Mouse (Mus musculus) megakaryocyte-erythroid progenitor cell, adult 5-6 weeks (primary cell): ENCODE measurements around the gene Nebl. TPM values are rescaled to one million over a fixed set of nuclear protein-coding genes. Genes with fewer than 3 reads are reported as not detected.

Source experiments
- ATAC-seq: replicated peaks from 2 replicates; pipeline ENCODE4 v1.8.0; 2016; ENCODE audit warnings: mild to moderate bottlenecking, inconsistent platforms; ENCODE audit not compliant: severe bottlenecking, poor library complexity, low FRiP score, low TSS enrichment
- total RNA-seq, 2 experiments: library from RNA; stranded (forward) in 1 of 2; stranded (reverse) in 1 of 2; fragments of 200-1000, 215-1000 nt in 1 of 2; fragments of >200 nt in 1 of 2; fragmentation: Nextera tagmentation in 1 of 2; gene quantifications; 2 replicates each; pipeline ENCODE4 v1.2.3; 2014 to 2017

Gene Nebl
- total RNA-seq, 2 experiments from 2014 or later = 0.28 TPM; not detected in 1

DNA sequence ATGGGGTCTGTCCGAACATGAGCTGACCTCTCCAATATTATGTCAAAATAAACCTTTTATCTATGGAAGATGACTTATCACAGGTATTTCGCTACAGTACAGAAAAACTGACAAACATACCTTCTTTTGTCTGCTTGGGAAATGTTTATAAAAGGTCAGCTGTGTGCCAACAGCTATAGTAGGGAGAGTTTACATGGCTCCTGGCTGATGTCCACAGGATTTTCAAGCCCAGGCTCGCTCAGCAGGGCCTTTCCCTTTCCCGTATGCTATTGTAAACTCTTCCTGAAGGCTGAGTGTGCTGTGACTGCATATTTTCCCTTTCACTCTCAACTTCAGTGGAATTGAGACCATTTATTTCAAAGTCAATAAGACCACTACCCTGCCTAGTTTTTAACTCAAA lies 17.1 kb downstream of the Nebl start:
- ATAC-seq = no peak

GRCm38 (mm10) chr2:17711216-17711615 lies 20.0 kb downstream of the Nebl start:
- ATAC-seq = no peak

DNA sequence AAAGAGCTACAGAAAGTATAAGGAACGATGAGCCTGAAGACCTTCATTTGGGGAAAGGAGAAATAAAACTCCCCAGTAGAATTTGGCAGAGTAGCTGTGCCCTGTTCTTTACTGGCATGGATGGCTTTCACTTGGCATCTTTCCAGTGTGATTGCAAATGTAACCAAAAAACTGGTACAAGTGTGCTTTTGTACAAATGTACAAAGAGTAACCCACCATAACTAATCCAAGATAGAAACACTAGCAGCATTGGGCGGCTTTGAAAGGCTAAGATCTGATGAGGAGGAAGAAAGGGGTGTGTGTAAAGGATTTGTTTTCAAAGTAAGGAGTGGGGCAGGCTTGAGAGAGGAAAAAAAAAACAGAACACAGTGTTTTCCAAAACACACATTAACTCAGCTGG lies 21.2 kb downstream of the Nebl start:
- no peak for ATAC-seq

DNA sequence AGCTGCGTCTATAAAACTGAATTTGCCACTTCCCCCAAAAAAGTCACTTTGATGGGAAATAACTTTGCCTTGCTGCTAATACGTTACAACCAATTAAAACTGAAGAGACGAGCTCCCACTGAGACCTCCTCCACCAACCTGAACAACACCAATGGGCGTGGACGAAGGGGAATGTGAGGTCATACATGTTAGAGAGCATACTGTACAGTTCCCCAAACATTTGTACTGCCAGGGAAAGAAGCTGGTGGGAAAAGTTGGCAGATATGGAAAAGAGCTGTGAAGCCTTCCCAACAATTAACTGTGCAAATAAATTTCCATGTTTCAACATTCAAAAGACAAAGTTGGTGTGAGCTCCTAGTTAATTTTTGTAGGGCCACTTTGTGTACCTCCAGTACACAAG lies 25.3 kb downstream of the Nebl start:
- no peak for ATAC-seq

DNA sequence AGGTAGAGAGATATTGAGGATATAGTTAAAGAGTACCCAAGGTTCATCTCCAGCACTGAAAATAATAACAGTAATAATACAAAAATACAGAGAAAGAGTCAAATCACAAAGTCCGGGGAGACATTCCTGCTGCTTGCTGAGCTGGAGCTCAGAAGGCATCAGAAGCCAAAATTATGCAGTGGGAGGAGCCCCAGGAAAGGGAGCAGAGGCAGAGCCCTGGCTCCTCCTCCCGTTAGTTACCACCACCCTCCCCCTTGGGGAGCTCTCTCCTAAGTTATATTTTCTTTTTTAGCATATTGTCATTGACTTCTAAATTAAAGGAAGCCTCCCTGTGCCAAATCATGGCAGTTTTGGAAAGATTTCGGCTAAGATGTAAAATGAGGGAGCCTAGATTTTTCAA lies 25.8 kb downstream of the Nebl start:
- ATAC-seq = no peak

GRCm38 (mm10) chr2:17703170-17703512 lies 28.1 kb downstream of the Nebl start:
- no peak for ATAC-seq

GRCm38 (mm10) chr2:17702481-17703169 lies 28.6 kb downstream of the Nebl start:
- no peak for ATAC-seq

DNA sequence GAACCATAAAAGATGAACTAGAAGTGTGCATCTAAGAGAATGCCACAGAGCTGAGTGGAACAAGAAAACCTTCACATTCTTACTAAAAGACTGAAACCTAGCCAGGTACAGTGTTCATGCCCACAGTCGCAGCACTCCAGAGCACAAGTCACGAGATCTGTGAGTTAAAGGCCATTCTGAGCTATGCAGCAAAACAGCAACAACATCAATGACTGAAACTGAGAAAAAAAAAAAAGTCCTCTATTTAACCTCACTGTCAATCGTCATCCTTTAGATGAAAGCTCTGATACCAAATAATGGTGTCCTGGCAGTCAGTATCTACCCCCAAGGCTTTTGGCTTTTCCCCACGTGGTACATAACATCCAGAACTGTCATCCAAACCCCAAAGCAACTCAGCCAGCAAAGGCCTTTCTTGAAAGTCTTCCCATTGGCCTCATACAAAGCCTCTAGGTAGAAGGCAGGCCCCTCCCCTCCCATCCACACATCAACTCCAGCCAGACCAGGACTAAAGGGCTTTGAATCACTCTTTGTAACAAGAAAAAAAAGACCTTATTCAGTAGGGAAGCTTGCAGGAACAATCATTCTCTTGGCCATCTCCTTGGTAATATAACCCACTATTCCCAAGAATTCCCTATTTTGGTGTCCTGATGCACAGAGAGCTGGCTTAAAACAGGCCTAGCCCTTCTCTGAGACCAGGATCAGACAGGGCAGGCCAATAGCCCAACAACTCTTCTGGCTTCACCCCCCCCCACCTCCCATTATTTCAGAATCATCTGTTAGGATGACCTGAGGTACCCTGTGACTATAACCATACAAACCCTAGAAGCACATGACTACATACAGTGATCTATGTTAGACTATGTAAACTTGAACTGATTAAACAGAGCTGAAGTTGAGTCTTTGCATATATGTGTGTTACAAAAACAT lies 32.8 kb downstream of the Nebl start:
- no peak for ATAC-seq

DNA sequence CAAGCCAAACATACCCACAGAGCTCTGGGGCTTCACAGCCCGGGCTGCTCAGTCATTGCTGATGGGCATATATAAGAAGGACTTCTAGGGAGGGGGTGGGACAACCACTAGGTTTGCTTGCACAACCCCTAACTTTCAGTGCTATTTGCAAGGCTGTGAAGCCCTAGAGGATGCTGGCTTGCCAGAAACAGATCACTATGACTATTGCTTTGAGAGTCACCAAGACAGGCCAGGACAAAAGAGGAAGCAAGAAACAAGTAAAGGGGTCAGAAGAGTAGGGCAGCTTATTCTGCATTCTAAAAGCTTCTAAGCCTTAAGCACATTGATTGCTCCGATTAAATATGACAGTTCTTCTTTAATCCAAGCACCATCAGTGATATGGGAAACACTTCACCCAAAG lies 38.3 kb downstream of the Nebl start:
- no peak for ATAC-seq

DNA sequence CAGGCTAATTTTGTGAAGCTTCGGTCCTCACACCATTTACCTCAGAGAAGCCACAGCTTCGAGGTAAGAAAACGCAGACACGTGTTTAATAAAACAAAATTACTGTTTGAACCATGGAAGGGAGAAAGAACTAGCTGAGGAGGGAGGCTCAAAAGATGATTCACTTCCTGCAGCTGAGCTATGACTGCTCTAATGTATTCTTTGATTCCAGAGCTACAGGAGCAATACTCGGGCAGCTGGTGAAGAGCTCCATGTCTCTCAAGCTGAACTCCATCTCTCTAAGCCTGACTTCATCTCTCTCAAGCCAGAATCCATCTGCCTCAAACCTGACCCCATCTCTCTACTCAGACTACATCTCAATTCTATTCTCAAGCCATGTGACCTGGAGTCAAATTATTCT lies 41.0 kb downstream of the Nebl start:
- no peak for ATAC-seq

- no peak for ATAC-seq
Measured at GRCm38 (mm10) chr2:17687141-17687540, 44.1 kb downstream of the Nebl start.

GRCm38 (mm10) chr2:17683326-17684040 lies 47.8 kb downstream of the Nebl start:
- ATAC-seq = no peak

DNA sequence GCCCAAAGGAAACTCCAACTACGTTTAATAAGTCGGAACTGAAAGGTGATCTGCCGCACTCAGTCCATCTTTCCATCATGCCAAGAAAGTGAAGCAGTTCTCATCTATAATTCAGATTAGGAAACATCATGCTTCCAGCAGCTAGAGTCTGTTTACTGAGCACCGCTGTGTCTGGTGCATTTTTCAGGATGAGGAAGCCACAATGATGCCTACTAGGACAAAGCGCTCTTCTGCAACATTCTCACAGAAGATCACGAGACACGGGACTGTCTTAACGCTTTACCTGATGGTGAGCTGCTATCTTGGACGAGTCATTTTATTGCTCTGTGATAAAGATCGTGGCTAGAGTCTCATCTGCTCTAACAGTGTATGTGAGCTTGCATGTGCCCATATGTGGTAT lies 59.1 kb downstream of the Nebl start:
- no peak for ATAC-seq

DNA sequence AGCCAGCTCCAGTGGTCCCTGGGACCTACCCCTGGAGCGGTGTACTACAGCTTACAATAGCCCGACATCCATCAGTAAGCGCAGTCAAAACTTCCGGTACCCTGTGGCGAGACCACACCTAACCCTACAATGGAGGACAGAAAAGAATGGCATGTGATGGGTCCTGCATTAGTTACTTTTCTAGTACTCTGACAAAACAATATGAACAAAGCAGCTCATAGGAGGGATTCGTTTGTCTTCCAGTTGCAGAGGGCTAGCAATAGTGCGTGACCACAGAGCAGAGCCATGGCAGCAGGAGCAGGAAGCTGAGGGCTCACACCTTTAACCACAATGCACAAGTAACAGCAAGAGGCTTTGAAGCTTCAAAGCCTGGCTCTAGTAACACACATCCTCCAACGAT lies 59.7 kb downstream of the Nebl start:
- no peak for ATAC-seq

DNA sequence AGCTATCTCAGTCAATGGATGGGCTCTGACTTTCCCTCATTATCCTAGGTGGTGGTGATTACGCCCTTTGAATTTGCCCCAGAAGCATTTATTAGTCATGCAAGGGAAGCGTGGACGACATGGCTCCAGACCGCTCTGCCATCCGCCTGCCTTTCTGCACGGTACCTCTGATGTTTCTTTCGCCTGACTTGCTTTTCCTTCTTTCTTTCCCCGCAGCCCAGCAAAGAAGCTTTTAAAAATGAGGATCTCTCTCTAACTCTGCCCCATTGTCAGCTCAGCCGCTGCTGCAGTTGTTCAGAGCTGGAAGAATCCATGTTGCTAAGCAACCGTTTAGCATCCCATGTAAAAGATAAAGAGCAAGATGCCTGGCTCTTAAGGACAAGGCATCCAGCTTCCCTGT lies 61.3 kb downstream of the Nebl start:
- no peak for ATAC-seq

GRCm38 (mm10) chr2:17669000-17669399 lies 62.3 kb downstream of the Nebl start:
- ATAC-seq = no peak

GRCm38 (mm10) chr2:17658176-17658575 lies 73.1 kb downstream of the Nebl start:
- no peak for ATAC-seq

GRCm38 (mm10) chr2:17650147-17650834 lies 81.0 kb downstream of the Nebl start:
- no peak for ATAC-seq

- ATAC-seq = no peak
Measured at GRCm38 (mm10) chr2:17649728-17650127, 81.5 kb downstream of the Nebl start.
